Mouse (Mus musculus) skeletal muscle tissue, adult 2 months (tissue): ENCODE measurements around the gene Krt18.
A peak's percentile ranks its signal among the peaks of the same experiment; 100 is the strongest.
"Not testable (repeated sequence)": the region's sequence is repeated elsewhere in the genome, so short reads cannot be mapped to it uniquely, and the experiment has no call there.

Source experiments
- DNase-seq: peaks from one replicate; pipeline ENCODE4 v3.0.0-alpha.2; 2012; ENCODE audit warnings: low read depth, low spot score

The Krt18 gene

DNA sequence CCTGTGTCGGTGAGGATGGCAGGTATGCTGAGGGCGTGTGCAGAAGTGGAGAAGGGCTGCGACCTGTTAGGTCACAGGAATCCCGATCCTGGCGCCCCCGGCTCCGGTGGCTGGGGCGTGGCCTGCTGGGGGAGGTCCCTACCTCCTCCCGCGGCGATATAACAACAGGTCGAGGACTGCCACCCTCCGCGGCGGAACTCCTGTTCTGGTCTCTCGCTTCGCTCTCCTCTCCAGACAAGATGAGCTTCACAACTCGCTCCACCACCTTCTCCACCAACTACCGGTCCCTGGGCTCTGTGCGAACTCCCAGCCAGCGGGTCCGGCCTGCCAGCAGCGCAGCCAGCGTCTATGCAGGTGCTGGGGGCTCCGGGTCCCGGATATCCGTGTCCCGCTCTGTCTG, at the start of gene Krt18:
Gene Krt18, plus strand, starts transcription at position 141 of the 400 bp plus-strand sequence.
- DNase-seq: no peak

DNA sequence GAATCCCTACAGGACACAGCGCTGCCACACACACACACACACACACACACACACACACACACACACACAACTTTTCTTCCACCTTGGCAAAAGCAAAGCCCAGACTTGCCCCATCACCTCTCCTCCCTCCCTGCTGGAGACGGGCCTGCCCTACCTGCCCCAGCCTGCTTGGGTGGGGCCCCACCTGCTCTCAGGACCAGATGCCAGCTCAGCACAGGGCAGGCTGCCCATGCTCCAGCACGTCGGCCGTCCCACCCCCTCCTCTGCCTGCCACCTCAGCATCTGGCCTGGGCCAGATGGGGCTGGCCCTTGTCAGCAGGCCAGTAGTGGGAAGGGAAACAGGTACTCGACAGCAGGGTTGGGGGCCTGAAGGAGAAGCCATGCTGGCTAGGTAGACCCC, 47.1 kb upstream of the Krt18 start:
- no peak for DNase-seq

DNA sequence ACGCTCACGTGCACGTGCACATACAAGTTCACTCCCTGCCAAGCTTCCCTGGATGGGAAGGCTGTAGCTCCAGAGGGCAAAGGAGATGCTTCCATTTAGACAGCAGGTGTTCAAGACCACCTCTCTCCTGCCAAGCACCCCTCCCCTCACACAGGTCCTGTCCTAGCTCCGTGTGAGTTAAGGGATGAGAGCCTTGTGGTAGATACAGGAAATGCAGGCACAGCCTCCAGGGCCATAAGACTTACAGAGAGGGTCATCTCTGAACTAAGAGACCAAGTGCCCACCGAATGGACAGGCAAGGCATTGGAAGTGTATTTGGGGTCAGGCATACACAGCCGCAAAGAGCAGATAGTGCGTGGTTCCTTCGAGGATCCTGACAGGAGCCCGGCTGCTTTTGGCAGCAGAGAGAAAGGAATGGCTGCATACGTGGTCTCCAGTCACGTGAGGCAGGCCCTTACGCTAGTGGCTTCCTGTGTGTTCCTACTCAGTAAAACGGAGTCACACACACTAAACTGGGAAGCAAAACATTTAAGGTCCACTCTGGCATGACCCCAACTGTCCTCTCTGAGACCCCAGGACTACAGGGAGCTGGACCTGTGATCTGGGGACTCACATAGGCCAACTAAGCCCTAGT, 44.5 kb upstream of the Krt18 start:
- DNase-seq: no peak

DNA sequence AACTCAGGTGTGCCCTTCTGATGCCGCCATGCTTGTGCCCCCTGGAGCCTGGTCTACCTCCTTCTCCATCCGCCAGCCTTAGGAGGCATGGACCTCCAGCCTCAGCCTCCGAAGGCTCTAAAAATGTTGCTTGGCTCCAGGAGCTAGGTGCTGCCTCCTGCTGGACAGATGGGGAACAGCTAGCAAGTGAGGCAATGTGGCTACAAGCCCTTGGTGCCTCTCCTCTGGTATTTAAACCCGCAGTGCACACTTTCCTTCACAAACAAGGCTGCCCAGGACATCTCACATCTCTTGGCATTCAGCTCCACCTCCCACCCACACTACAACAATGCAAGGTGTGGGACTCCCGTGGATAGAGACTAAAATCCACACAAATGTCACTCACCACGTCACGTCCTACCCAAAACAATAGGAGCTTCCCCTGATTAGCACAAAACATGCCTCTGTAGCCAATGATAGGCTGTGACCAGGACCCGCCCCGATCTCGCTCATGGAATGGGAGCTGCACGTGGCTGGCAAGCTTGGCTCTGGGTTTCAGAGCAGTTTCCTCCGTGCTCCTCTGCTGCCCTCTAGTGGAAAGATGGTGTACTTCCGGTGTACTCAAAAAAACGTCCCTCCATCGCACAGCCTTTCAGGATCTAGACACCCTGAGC, 43.9 kb upstream of the Krt18 start:
- peak; percentile 97 for DNase-seq

DNA sequence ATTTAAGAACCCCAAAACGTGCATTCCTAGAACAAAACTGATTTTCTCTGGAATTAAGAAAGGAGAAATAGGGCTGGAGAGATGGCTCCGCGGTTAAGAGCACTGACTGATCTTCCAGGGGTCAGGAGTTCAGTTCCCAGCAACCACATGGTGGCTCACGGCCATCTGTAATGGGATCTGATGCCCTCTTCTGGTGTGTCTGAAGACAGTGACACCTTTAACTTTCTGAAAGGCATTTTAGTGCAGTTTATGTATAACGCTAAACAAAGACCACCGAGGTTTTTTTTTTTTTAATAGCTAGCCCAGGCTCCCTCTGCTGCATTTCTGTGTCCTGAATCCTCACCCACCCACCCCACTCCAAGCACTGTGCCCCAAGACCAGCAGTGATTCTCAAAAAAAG, 43.2 kb upstream of the Krt18 start:
- DNase-seq: no peak

DNA sequence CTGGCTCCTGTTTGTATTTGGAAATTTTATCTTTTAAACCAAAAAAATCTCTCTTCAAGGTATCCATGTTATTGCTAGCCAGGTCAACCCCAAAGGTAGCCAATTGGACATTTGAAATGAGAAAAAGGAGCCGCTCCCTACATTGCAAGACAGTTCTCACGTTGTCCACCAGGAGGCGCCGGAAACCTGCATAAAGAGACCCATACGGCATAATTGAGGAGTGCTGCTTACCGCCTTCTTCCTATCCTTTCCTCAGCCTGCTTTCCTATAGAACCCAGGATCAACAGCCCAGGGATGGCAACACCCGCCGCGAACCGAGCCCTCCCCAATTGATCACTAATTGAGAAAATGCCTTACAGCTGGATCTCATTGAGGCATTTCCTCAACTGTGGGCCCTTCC, 39.9 kb upstream of the Krt18 start:
- DNase-seq: peak; percentile 75

DNA sequence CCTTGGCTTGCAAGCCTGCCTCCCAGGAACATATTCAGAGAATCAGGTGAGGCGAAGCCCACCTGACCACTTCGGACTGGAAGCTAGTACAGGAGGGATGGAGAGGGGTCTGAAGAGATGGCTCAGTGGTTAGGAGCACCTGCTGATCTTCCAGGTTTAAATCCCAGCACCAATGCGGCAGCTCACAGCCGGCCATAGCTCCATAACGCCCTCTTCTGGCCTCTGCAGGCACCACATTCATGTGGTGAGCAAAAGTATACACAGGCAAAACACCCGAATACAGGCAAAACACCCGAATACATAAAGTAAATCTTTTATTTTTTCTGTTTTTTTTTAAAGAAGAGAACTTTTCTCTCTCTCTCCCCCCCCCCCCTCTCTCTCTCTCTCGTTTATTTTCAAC, 39.3 kb upstream of the Krt18 start:
- DNase-seq: no peak

DNA sequence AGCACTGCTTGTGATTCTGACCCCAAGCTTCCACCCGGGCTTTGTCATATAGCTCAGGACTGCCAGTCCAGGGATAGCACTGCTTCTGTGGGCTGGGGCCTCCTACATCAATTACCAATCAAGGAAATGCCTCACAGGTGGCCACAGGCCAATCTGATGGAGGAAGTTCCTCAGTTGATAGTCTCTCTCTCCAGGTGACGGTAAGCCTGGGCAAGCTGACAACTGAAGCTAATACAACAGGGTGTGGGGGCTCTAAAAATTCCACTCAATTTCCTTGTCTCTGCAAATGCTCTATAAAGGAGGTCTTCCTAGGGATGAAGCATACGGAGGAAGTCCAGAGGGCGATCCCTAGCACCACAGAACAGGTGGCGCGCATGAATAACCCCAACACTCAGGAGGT, 37.0 kb upstream of the Krt18 start:
- no peak for DNase-seq

DNA sequence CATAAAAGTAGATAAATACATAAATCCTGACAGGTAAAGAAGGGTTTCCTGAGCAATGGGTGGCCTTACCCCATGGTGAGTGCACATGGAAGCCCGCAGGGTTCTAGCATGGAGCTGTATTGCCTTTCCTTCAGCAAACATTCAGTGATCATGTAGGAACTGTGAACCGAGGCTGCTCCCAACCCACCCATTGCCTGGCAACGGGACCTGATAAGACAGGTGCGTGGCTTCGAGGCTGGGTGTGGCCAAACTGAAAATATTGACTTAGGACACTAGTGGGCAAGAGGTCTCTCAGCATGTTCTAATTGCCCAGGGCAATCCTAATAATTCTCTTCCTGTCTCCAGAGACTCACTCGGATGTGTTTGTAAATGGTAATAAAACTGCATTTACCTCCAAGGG, 33.6 kb upstream of the Krt18 start:
- DNase-seq: no peak

DNA sequence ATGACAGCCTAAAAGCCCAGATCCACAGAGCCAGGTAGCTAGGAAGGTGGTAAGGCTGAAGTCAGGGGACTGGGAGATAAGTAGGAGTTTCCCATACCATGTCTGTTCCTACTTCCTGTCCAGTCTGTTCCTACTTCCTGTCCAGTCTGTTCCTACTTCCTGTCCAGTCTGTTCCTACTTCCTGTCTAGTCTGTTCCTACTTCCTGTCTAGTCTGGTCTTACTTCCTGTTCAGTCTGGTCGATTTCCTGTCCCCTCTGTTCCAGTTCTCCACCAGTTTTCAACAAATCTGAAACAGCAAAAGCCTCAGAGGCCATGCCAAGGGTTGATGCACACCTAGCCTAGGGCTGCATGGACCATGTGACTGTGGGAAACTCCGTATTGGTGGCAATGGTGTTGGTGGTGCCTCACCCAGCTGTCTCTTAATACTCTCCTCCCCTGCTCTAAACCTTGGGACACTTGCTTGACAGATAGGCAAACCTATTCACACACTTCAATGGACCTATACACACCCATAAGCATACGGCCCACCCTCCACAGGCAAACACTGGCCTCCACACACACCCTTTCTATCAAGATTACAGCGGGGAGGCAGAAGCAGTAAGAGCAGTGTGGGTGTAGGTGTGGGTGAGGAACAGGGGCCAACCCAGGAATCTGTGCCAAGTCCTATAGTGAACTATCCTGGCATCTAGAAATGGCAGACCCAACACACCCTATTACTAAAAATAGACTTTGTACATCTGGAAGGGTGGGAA, 32.3 kb upstream of the Krt18 start:
- DNase-seq: no peak

DNA sequence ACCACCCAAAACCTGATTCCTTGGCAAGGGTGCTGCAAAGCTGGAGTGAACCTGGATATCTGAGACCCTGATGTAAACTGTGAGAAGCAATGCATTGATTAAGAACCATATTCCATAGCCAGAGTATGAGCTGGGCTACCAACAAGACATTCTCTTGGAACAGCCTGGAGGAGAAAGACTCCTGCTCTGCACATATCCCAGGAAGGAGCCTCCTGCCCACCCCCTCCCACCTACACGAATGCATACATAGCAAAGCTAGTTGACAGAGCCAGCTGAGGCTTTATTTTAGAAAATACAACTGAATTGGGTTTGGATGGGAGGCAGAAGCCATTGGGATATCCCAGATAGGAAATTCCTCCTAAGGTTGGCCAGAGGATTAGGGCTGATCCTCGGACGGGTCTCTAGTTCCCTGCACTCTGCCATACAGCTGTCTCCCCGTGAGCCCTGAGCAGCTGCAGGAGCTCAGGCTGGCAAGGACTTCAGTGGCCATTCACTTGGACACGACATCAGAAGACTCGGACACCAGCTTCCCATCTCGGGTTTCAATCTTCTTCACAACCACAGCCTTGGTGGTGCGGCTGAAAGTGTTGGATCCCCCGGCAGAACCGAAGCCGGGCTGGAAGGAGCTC, 31.4 kb upstream of the Krt18 start:
- DNase-seq: not testable (repeated sequence)

DNA sequence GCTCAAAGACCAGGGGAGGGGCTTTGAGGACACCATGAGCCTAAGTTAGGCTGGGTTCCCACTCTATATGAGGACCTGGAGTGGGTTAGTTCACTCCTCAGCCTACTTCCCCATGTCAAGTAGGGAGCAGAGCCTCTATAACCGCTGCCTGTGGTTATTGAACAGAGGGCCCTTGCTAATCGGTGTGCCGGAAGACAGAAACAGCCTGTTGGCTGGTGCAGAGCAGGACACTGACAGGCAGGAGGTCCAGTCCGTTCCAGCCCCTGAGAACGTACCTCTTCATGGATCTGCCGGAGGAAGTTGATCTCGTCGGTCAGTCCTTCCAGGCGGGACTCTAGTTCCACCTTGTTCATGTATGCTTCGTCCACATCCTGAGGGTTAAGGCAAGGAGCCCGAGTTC, 28.8 kb upstream of the Krt18 start:
- DNase-seq: no peak

DNA sequence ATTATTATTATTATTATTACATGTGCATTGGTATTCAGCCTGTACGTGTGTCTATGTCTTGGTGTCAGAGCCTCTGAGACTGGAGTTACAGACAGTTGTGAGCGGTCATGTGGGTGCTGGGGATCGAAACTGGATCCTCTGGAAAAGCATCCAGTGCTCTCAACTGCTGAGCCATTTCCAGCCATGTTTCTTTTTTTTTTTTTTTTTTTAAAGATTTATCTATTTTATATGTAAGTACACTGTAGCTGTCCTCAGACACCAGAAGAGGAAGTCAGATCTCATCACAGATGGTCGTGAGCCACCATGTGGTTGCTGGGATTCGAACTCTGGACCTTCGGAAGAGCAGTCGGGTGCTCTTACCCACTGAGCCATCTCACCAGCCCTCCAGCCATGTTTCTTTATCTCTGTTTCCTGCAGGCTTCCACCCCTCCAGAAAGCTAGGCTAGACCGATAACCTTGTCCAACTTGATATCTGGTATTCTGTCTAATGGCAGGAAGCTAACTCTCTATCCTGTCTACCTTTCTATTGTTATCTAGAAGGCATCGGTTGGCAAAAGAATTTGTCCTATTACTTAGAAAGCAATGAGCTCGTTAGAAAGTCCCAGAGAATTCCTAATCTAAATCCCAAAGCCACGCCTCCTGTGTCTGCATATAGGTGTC, 28.2 kb upstream of the Krt18 start:
- no peak for DNase-seq

DNA sequence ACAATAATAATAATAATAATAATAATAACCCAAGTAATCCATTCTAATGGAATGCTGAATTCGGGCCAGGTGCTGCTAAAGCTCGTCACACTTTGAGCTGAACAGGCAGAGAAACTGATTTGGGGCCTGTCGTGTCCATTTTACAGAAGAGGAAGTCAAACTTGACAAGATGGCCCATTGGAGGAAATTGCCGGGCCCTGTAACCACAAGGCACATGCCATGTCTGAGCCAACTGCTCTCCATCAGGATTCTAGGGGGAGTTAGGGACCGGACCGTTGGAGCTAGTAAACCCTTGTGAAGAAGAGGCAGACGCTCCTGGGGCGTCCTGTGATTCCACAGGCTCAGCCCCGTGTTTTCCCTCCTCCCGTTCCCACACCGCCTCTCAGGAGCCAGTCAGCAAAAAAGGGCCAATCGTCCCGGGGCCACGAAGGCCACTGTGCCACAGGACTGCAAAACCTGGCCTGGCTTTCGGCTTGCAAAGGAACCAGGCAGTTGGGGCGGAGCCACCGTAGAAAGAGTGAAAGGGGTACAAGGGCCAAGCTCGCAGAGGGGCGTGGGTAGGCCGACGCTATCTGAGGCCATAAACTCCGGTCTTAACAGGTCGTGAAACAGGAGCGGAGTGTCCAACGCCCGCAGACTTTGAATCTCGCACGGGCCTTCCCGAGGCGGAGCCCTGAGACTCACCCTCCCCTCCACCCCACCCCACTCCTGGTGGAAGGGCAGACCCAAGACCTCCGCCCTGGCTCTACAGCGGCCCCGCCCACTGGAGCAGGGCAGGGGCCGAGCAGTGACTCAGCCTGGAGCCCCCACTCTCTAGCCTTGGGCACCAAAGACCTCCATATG, 25.1 kb upstream of the Krt18 start:
- DNase-seq: no peak

DNA sequence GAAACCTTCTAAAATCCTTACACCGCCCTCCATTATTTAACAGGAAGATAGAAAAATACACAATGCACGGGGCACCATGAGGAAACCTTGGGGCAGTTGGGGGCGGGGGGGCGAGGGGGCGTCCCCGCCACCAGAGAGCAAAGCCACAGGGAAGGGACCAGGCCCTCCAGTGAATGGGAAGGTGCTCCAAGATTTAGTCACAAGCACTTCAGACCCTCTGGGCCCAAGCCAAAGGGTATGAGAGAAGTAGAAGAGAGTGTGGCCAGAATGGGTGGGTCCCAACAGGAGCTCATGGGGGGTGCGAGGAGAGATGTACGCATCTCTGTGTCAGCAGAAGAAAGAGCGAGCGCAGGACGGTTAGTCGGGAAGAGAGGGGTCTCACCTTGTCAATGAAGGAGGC, 24.5 kb upstream of the Krt18 start:
- DNase-seq: no peak

DNA sequence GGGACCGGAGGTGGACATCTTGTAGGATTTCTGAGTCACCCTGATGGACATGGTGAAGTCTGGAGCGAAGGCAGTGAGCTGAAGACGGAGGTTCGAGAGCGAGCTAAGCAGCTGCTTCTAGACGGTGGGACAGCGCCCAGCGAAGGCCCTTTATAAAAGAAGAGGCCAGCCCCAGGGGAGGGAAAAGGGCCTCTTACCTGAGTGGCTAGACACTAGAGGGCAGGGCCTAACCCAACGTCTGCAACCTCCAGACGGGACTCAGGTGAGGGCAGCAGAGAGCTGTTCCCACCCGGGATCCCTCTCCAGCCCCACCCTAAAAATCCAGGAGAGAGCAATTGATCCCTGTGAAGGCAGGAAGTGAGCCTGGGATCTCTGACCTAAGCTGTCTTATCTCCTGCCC, 23.8 kb upstream of the Krt18 start, which contains the start of gene Krt8:
Gene Krt8, minus strand, starts transcription at position 294 of the 400 bp plus-strand sequence.
- DNase-seq: no peak

DNA sequence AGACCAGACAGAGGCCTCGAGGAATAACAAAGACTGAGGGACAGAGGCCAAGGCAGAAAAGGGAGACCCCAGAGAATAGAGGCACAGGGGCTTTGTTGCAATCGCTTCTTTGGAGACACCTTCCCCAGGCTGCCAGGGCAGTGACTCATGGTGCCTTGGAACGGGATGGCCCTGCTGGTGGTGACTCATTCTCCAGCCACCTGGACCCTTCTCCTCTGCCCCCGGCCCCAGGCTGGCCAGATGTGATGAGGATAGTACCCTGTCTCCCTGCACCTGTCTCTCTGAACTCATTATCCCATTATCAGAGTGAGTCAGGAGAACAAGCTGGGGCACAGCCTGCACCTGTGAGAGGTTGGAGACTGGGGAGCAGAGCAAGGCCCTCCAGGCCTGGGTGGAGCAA, 22.7 kb upstream of the Krt18 start:
- DNase-seq: no peak

DNA sequence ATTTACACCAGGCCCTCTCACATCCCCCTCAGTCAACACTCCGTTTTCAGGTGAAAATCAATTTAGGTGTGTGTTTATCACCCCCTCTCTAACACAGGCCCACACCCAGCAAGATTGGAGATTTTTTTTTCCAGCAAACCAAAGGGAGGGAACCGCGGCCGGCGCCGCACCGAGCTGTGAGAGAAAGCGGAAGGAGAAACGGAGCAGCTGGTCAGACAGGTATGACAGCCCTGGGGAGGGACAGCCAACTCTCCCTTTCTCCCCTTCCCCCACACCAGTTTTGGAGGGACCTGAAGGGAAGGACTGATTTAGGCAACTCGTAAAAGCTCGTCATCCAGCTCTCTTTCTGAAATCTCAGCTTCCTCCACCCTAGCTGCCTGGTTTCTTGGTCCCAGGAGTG, 21.7 kb upstream of the Krt18 start:
- no peak for DNase-seq

DNA sequence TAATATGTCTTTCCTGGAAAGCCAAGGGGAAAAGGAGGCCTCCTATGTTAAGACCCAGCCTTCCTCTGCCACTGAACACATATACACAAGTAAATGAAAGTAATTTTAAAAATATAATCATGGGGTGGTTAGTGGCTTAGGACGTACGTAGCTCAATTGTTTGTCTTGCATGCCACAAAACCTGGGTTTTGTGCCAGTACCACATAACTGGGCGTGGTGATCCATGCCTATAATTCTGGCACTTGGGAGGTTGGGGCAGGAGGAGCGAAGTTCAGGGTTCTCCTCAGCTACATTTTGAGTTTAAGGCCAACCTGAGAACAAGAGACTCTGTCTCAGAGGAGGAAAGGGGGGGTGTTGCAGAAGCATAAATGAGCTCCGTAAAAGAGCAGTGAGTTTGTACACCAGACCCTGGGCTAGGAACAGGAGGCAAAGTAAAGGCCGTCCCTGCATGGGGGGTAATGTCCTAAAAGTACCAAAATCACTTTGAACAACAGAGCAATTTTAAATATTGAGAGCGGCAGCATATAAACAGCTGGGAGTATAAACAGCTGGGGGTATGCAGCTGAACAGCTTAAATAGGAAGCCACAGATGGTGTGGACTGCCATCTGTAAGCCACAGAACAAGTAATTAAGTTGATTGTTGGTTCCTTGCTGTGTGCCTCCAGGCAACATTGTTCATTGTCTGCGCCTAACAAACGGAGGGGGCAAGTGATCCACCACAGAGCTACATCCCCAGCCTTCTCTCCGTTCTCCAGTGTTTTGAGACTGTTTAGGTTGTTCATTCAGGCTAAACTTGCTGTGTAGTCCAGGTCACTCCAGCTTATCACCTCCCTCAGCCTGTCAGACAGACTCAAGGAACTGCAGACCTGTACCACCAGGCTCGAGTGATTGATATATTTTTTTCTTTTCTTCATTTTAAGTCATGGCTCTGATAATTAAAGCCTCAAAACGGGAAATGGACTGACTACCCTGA, 20.6 kb upstream of the Krt18 start:
- no peak for DNase-seq
